Mouse (Mus musculus) kidney, embryonic 15.5 days (tissue): ENCODE data around the gene Krt6a. TPM values are rescaled to one million over a fixed set of nuclear protein-coding genes. Genes with fewer than 3 reads are reported as not detected.

Experiments used
- ATAC-seq: fragments of 200-750 bp; cut with Nextera tagmentation; replicated peaks from 2 replicates; pipeline ENCODE4 v1.8.0; 2017; ENCODE audit warnings: moderate TSS enrichment; ENCODE audit not compliant: low FRiP score
- H3K27ac ChIP-seq: fragments of 300-500 bp; sonication (generic); 2 replicates; pipeline ENCODE4 v1.5.1; 2015; ENCODE audit warnings: mild to moderate bottlenecking, inconsistent platforms
- H3K27me3 ChIP-seq: fragments of 300-500 bp; sonication (generic); 2 replicates; pipeline ENCODE4 v1.6.1; 2015; ENCODE audit warnings: inconsistent platforms
- H3K36me3 ChIP-seq: fragments of 300-500 bp; sonication (generic); 2 replicates; pipeline ENCODE4 v1.6.1; 2015; ENCODE audit warnings: inconsistent platforms
- H3K4me1 ChIP-seq: fragments of 300-500 bp; sonication (generic); 2 replicates; pipeline ENCODE4 v1.6.1; 2015; ENCODE audit warnings: inconsistent platforms
- H3K4me2 ChIP-seq: fragments of 300-500 bp; sonication (generic); 2 replicates; pipeline ENCODE4 v1.6.1; 2015; ENCODE audit warnings: moderate library complexity, mild to moderate bottlenecking, inconsistent platforms
- H3K4me3 ChIP-seq: fragments of 300-500 bp; sonication (generic); replicated peaks from 2 replicates; pipeline ENCODE4 v1.5.1; 2015; ENCODE audit warnings: mild to moderate bottlenecking, inconsistent platforms
- H3K9ac ChIP-seq: fragments of 300-500 bp; sonication (generic); 2 replicates; pipeline ENCODE4 v1.6.1; 2015; ENCODE audit warnings: mild to moderate bottlenecking, inconsistent platforms
- H3K9me3 ChIP-seq: fragments of 300-500 bp; sonication (generic); replicated peaks from 2 replicates; pipeline ENCODE4 v1.6.1; 2016; ENCODE audit warnings: inconsistent platforms
- WGBS: fragments of 180-500 bp; shearing (Covaris S2); methylation state at CpG from one replicate; pipeline ENCODE4 v1.1.7; 2015; ENCODE audit warnings: mixed read lengths; 5-methylcytosine and 5-hydroxymethylcytosine counted together
- polyA plus RNA-seq: library from polyadenylated mRNA; unstranded; fragments of >200 nt; fragmentation: Nextera tagmentation; extraction: Ambion mirVana; gene quantifications from 2 replicates; pipeline ENCODE4 v1.2.1, GENCODE M21; 2015

Krt6a gene
- 0.62 and 3.8 TPM in 2 replicates for polyA plus RNA-seq

- Histone ChIP-seq H3K4me2 (no peak within 1 kb of the TSS), H3K27me3 (no peaks in the 10 kb centered on the region), H3K9ac (no peak within 1 kb of the TSS), H3K4me1 (no peaks in the 10 kb centered on the region), H3K4me3 (no peak within 1 kb of the TSS), H3K9me3 (no peaks in the 10 kb centered on the region), H3K36me3 (no peaks in the 10 kb centered on the region), H3K27ac (no peak within 1 kb of the TSS)
- WGBS = 80% methylated on average over 5 of the region's 5 CpGs
- ATAC-seq = no peak
Observed at GRCm38 (mm10) chr15:101694207-101694606, at the start of gene Krt6a. Krt6a (minus strand) TSS chr15:101694307.

- Histone ChIP-seq H3K9ac (no peak within 1 kb of the TSS), H3K36me3 (no peaks in the 10 kb centered on the region), H3K4me3 (no peak within 1 kb of the TSS), H3K4me1 (no peaks in the 10 kb centered on the region), H3K9me3 (no peaks in the 10 kb centered on the region), H3K4me2 (no peak within 1 kb of the TSS), H3K27ac (no peak within 1 kb of the TSS), H3K27me3 (peaks cover 22% of the 10 kb centered on the region)
- 51% methylated on average over 14 of the region's 14 CpGs for WGBS
- no peak for ATAC-seq
Observed at GRCm38 (mm10) chr15:101742711-101743110, 48.6 kb upstream of the Krt6a start, which contains the start of gene Krt71. Krt71 (minus strand) TSS chr15:101743109.

- Histone ChIP-seq H3K4me1 (no peaks in the 10 kb centered on the region), H3K9ac (no peak overlapping the region), H3K4me2 (no peak overlapping the region), H3K27me3 (peaks cover 12% of the 10 kb centered on the region), H3K9me3 (no peaks in the 10 kb centered on the region), H3K36me3 (no peaks in the 10 kb centered on the region), H3K4me3 (no peak overlapping the region), H3K27ac (no peak overlapping the region)
- ATAC-seq = no peak
- WGBS = 76% methylated on average over 7 of the region's 7 CpGs
Observed at GRCm38 (mm10) chr15:101737786-101738185, 43.7 kb upstream of the Krt6a start.

- no peak for ATAC-seq
- Histone ChIP-seq H3K36me3 (no peaks in the 10 kb centered on the region), H3K9ac (no peak overlapping the region), H3K27ac (no peak overlapping the region), H3K9me3 (no peaks in the 10 kb centered on the region), H3K4me3 (no peak overlapping the region), H3K4me1 (no peaks in the 10 kb centered on the region), H3K4me2 (no peak overlapping the region), H3K27me3 (no peaks in the 10 kb centered on the region)
Observed at GRCm38 (mm10) chr15:101730653-101731052, 36.5 kb upstream of the Krt6a start.

- no peak for ATAC-seq
- 49% methylated on average over 5 of the region's 5 CpGs for WGBS
- no peaks in the 10 kb centered on the region for H3K4me1 ChIP-seq
Observed at GRCm38 (mm10) chr15:101724686-101725085, 30.6 kb upstream of the Krt6a start.

GRCm38 (mm10) chr15:101715831-101716230 lies 21.7 kb upstream of the Krt6a start:
- no peak overlapping the region for H3K9ac ChIP-seq
- H3K9me3 ChIP-seq = no peaks in the 10 kb centered on the region
- H3K4me2 ChIP-seq = no peak overlapping the region
- no peaks in the 10 kb centered on the region for H3K4me1 ChIP-seq
- ATAC-seq = no peak
- no peak overlapping the region for H3K4me3 ChIP-seq
- 67% methylated on average over 3 of the region's 3 CpGs for WGBS
- H3K27ac ChIP-seq = no peak overlapping the region
- no peaks in the 10 kb centered on the region for H3K27me3 ChIP-seq
- H3K36me3 ChIP-seq = no peaks in the 10 kb centered on the region

More at GRCm38 (mm10) chr15:101724686-101725085, 30.6 kb upstream of the Krt6a start:
- Histone ChIP-seq H3K27ac (no peak overlapping the region), H3K9me3 (no peaks in the 10 kb centered on the region), H3K27me3 (0 out of 2 replicates have a peak, but pooled peaks cover 5% of the 10 kb centered on the region), H3K9ac (no peak overlapping the region), H3K4me2 (no peak overlapping the region), H3K36me3 (no peaks in the 10 kb centered on the region), H3K4me3 (no peak overlapping the region)

GRCm38 (mm10) chr15:101714356-101714755 lies 20.2 kb upstream of the Krt6a start:
- WGBS = 87% methylated on average over 5 of the region's 5 CpGs
- H3K4me3 ChIP-seq = no peak overlapping the region
- H3K9me3 ChIP-seq = no peaks in the 10 kb centered on the region
- no peak overlapping the region for H3K27ac ChIP-seq
- H3K36me3 ChIP-seq = no peaks in the 10 kb centered on the region
- no peak overlapping the region for H3K4me2 ChIP-seq
- no peaks in the 10 kb centered on the region for H3K4me1 ChIP-seq
- no peak overlapping the region for H3K9ac ChIP-seq
- H3K27me3 ChIP-seq = no peaks in the 10 kb centered on the region
- no peak for ATAC-seq

GRCm38 (mm10) chr15:101713731-101714130 lies 19.6 kb upstream of the Krt6a start:
- no peak overlapping the region for H3K9ac ChIP-seq
- H3K36me3 ChIP-seq = no peaks in the 10 kb centered on the region
- no peaks in the 10 kb centered on the region for H3K27me3 ChIP-seq
- no peaks in the 10 kb centered on the region for H3K4me1 ChIP-seq
- no peaks in the 10 kb centered on the region for H3K9me3 ChIP-seq
- no peak overlapping the region for H3K27ac ChIP-seq
- ATAC-seq = no peak
- no peak overlapping the region for H3K4me3 ChIP-seq
- WGBS = 82% methylated on average over 8 of the region's 8 CpGs
- H3K4me2 ChIP-seq = no peak overlapping the region

- no peaks in the 10 kb centered on the region for H3K36me3 ChIP-seq
- H3K4me3 ChIP-seq = no peak within 1 kb of the TSS
- no peaks in the 10 kb centered on the region for H3K4me1 ChIP-seq
- no peaks in the 10 kb centered on the region for H3K9me3 ChIP-seq
- ATAC-seq = no peak
- 61% methylated on average over 13 of the region's 13 CpGs for WGBS
- no peak within 1 kb of the TSS for H3K27ac ChIP-seq
- no peak within 1 kb of the TSS for H3K9ac ChIP-seq
- no peaks in the 10 kb centered on the region for H3K27me3 ChIP-seq
- H3K4me2 ChIP-seq = no peak within 1 kb of the TSS
Observed at GRCm38 (mm10) chr15:101712720-101713119, 18.6 kb upstream of the Krt6a start, which contains the start of gene Krt5. Krt5 (minus strand) TSS chr15:101712898.

GRCm38 (mm10) chr15:101708683-101709082 lies 14.6 kb upstream of the Krt6a start:
- no peaks in the 10 kb centered on the region for H3K9me3 ChIP-seq
- H3K36me3 ChIP-seq = no peaks in the 10 kb centered on the region
- H3K9ac ChIP-seq = no peak overlapping the region
- 67% methylated on average over 11 of the region's 11 CpGs for WGBS
- no peaks in the 10 kb centered on the region for H3K27me3 ChIP-seq
- H3K4me1 ChIP-seq = no peaks in the 10 kb centered on the region
- no peak overlapping the region for H3K4me3 ChIP-seq
- H3K27ac ChIP-seq = no peak overlapping the region
- H3K4me2 ChIP-seq = no peak overlapping the region
- ATAC-seq = no peak

- H3K27me3 ChIP-seq = no peaks in the 10 kb centered on the region
- no peaks in the 10 kb centered on the region for H3K9me3 ChIP-seq
- no peaks in the 10 kb centered on the region for H3K4me1 ChIP-seq
- H3K36me3 ChIP-seq = no peaks in the 10 kb centered on the region
- no peak overlapping the region for H3K27ac ChIP-seq
- no peak overlapping the region for H3K9ac ChIP-seq
- ATAC-seq = no peak
- no peak overlapping the region for H3K4me2 ChIP-seq
- 85% methylated on average over 9 of the region's 9 CpGs for WGBS
- no peak overlapping the region for H3K4me3 ChIP-seq
Observed at GRCm38 (mm10) chr15:101707454-101707853, 13.3 kb upstream of the Krt6a start.

GRCm38 (mm10) chr15:101704066-101704465 lies 10.0 kb upstream of the Krt6a start:
- Histone ChIP-seq H3K4me2 (no peak overlapping the region), H3K4me1 (no peaks in the 10 kb centered on the region), H3K4me3 (no peak overlapping the region), H3K9me3 (no peaks in the 10 kb centered on the region), H3K9ac (no peak overlapping the region), H3K27me3 (no peaks in the 10 kb centered on the region), H3K27ac (no peak overlapping the region), H3K36me3 (no peaks in the 10 kb centered on the region)
- WGBS = 67% methylated on average over 4 of the region's 4 CpGs
- ATAC-seq = 0 out of 2 replicates have a peak, but pooled peaks have one; percentile 29

GRCm38 (mm10) chr15:101702380-101702779 lies 8.3 kb upstream of the Krt6a start:
- no peak overlapping the region for H3K4me2 ChIP-seq
- WGBS = 15% methylated on average over 2 of the region's 2 CpGs
- no peaks in the 10 kb centered on the region for H3K4me1 ChIP-seq
- H3K36me3 ChIP-seq = no peaks in the 10 kb centered on the region
- no peak for ATAC-seq
- no peak overlapping the region for H3K27ac ChIP-seq
- H3K9me3 ChIP-seq = no peaks in the 10 kb centered on the region
- no peak overlapping the region for H3K9ac ChIP-seq
- H3K4me3 ChIP-seq = no peak overlapping the region
- H3K27me3 ChIP-seq = no peaks in the 10 kb centered on the region
